Mouse (Mus musculus): ENCODE measurements around the gene Rfxap.

GRCm38 (mm10) chr3:54809111-54809510, 1.5 kb upstream of the Rfxap start:
- no peak for TF ChIP-seq MAFK (IDR thresholded peaks at IDR 0.05; ENCODE audit: borderline replicate concordance, low read depth, low read length)
- TF ChIP-seq TAL1 (IDR thresholded peaks at IDR 0.05; ENCODE audit: low read length), result no peak
- TF ChIP-seq CTCF (IDR thresholded peaks at IDR 0.05 in 2 of 3, conservative IDR thresholded peaks at IDR 0.05 in 1 of 3; ENCODE audit: control insufficient read depth in 1 of 3, insufficient read depth in 1 of 3, low read depth in 2 of 3, low read length in 3 of 3, poor library complexity in 1 of 3, severe bottlenecking in 1 of 3), result no peak
- no peak for TF ChIP-seq MXI1 (IDR thresholded peaks at IDR 0.05; ENCODE audit: low read depth, low read length)
- no peak for TF ChIP-seq NELFE (IDR thresholded peaks at IDR 0.05; ENCODE audit: low read depth, low read length)
- TF ChIP-seq POLR2A (IDR thresholded peaks at IDR 0.05; ENCODE audit: control insufficient read depth in 1 of 2, insufficient read depth in 1 of 2, low read depth in 1 of 2, low read length in 2 of 2, poor library complexity in 1 of 2), result 0 out of 4 replicates have a peak, but pooled peaks of 1 of the 2 experiments have one; percentile 22
- no peak for TF ChIP-seq HCFC1 (IDR thresholded peaks at IDR 0.05; ENCODE audit: low read depth, low read length)
- no peak for TF ChIP-seq ZMIZ1 (IDR thresholded peaks at IDR 0.05; ENCODE audit: low read depth, low read length)
- no peak for TF ChIP-seq POLR2AphosphoS2 (IDR thresholded peaks at IDR 0.05; ENCODE audit: low read length)
- no peak for TF ChIP-seq RAD21 (IDR thresholded peaks at IDR 0.05; ENCODE audit: low read depth, low read length)
- no peak for TF ChIP-seq EP300 (IDR thresholded peaks at IDR 0.05; ENCODE audit: low read depth in 1 of 2, low read length in 2 of 2)
